Comparison of ENCODE assay signal across 26 mouse cellular contexts in the genomic region with DNA sequence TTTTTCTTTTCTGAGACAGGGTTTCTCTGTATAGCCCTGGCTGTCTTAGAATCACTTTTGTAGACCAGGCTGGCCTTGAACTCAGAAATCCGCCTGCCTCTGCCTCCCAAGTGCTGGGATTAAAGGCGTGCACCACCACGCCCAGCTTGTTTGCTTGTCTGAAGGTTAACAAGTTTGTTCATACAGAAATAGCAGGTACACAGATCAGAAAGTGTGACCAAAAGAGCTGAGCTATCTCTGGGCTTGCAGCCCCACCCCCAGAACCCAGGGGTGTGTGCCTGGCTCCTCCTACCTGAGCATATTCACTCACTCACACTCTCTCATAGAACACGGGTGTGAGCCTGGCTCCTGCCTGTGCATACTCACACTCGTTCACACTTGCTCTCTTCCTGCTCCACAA.
"Had no signal": no experiment of that assay in that cellular context is flagged by ENCODE, and none has a peak within 500 bp of the region (broad histone marks: within the 10 kb centered on the region; RNA-seq: fewer than 3 reads in every experiment).

No protein-coding gene starts in this region.

- H3K4me3 ChIP-seq: embryonic facial prominence, embryonic 10.5 days; embryonic facial prominence, embryonic 12.5 days; embryonic facial prominence, embryonic 13.5 days; embryonic facial prominence, embryonic 15.5 days; erythroblast, embryonic 14.5 days; forebrain, embryonic 10.5 days; forebrain, embryonic 12.5 days; forebrain, embryonic 13.5 days; forebrain, embryonic 15.5 days; gastrocnemius, adult 2 months; heart, adult 2 months; heart, embryonic 10.5 days had no signal

- H3K27ac ChIP-seq: embryonic facial prominence, embryonic 10.5 days; embryonic facial prominence, embryonic 12.5 days; embryonic facial prominence, embryonic 13.5 days; embryonic facial prominence, embryonic 15.5 days; forebrain, embryonic 10.5 days; forebrain, embryonic 12.5 days; forebrain, embryonic 13.5 days; forebrain, embryonic 15.5 days; heart, adult 2 months; heart, embryonic 10.5 days had no signal

- H3K9me3 ChIP-seq: embryonic facial prominence, embryonic 10.5 days; embryonic facial prominence, embryonic 12.5 days; embryonic facial prominence, embryonic 13.5 days; embryonic facial prominence, embryonic 15.5 days; forebrain, embryonic 10.5 days; forebrain, embryonic 12.5 days; forebrain, embryonic 13.5 days; forebrain, embryonic 15.5 days; heart, embryonic 10.5 days had no signal

- H3K4me1 ChIP-seq: forebrain, embryonic 13.5 days; forebrain, embryonic 15.5 days had no signal

- H3K9ac ChIP-seq: embryonic facial prominence, embryonic 12.5 days; embryonic facial prominence, embryonic 13.5 days; embryonic facial prominence, embryonic 15.5 days; forebrain, embryonic 12.5 days; forebrain, embryonic 13.5 days; forebrain, embryonic 15.5 days; forebrain, postnatal 0 days had no signal

- DNase-seq: cerebellum, postnatal 10 days; cerebellum, postnatal 14 days; cerebellum, postnatal 25 days; cerebellum, postnatal 36 days; embryo, embryonic 11 days; forebrain, postnatal 0 days; gastrocnemius, postnatal 10 days; gastrocnemius, postnatal 14 days; gastrocnemius, postnatal 25 days; gastrocnemius, postnatal 36 days; heart, adult 11 months; heart, adult 18-20 months; heart, adult 2 months had no signal

- H3K36me3 ChIP-seq: embryonic facial prominence, embryonic 12.5 days; embryonic facial prominence, embryonic 15.5 days; forebrain, embryonic 10.5 days; forebrain, embryonic 12.5 days; forebrain, embryonic 15.5 days had no signal

- ATAC-seq: forebrain, embryonic 13.5 days; forebrain, embryonic 14.5 days; forebrain, embryonic 15.5 days; forebrain, embryonic 16.5 days; forebrain, postnatal 0 days had no signal
